Mouse (Mus musculus): ENCODE results near the gene Rprd1b. TPM values are rescaled to one million over a fixed set of nuclear protein-coding genes. Genes with fewer than 3 reads are reported as not detected.

Rprd1b gene
- polyA plus RNA-seq, 1 experiment: 11.4 TPM

DNA sequence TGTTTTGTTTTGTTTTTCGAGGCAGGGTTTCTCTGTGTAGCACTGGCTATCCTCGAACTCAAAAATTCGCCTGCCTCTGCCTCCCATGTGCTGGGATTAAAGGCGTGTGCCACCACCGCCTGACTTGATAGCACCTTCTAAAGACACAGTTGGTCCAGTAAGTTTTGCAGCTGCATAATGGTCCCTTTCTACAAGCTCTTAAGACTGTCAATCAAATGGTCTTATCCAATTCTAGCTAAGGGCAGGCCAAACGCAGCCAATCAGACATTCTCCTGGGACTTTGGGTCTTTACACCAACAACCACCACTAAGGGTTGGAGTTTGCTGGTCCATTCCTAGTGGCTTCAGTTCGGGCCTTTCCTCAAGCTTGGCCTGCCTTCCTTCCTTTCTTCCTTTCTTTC is 126.8 kb downstream of the Rprd1b start:
- no peaks in the 10 kb centered on the region for H3K36me3 ChIP-seq (ENCODE audit: control insufficient read depth, insufficient read depth)
- no peaks in the 10 kb centered on the region for H3K79me2 ChIP-seq (ENCODE audit: control insufficient read depth, insufficient read depth)
- H3K4me3 ChIP-seq (ENCODE audit: insufficient read depth, poor library complexity, severe bottlenecking): no peak overlapping the region
- no peaks in the 10 kb centered on the region for H3K79me3 ChIP-seq (ENCODE audit: low read depth)
- no peak overlapping the region for H3ac ChIP-seq (ENCODE audit: control insufficient read depth, insufficient read length, low read depth)
- H3K27me3 ChIP-seq (ENCODE audit: control insufficient read depth, insufficient read depth, insufficient read length): no peaks in the 10 kb centered on the region
- no peak for TF ChIP-seq USF1 (IDR thresholded peaks at IDR 0.05; ENCODE audit: low read depth)
- no peak for TF ChIP-seq CEBPB (IDR thresholded peaks at IDR 0.05; ENCODE audit: low read depth)
- no peak for TF ChIP-seq MYOD1 (IDR thresholded peaks at IDR 0.05; ENCODE audit: control insufficient read depth, insufficient read length, low read depth)
- TF ChIP-seq CTCF (IDR thresholded peaks at IDR 0.05; ENCODE audit: control insufficient read depth, insufficient read depth, insufficient read length): no peak

DNA sequence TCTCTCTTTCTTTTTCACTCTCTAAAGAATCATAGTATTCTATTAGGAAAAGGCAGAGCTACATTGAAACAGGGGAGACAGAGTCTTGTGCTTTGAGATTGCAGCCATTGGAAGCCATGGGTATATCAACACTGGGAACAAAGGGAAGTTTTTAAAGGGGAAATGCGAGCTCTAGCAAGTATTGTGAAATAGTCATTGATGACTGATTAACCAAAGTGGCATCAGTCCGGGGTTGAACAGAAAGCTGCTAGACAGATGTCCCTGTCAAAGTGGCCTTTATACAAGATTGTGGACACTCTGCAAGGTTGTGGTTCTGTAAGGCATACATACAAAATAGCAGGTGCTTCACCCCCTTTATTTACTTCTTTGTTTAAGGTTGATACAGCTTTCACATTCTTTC is 127.3 kb downstream of the Rprd1b start:
- TF ChIP-seq CEBPB (IDR thresholded peaks at IDR 0.05; ENCODE audit: low read depth) (peak; percentile 11), MYOD1 (IDR thresholded peaks at IDR 0.05; ENCODE audit: control insufficient read depth, insufficient read length, low read depth) (no peak), FOSL1 (IDR thresholded peaks at IDR 0.05; ENCODE audit: insufficient read depth, low read length, poor library complexity, severe bottlenecking) (no peak), MAX (IDR thresholded peaks at IDR 0.05) (no peak), CTCF (IDR thresholded peaks at IDR 0.05; ENCODE audit: control insufficient read depth, insufficient read depth, insufficient read length) (no peak)
- H3K36me3 ChIP-seq (ENCODE audit: control insufficient read depth, insufficient read depth): no peaks in the 10 kb centered on the region
- H3K79me3 ChIP-seq (ENCODE audit: low read depth): no peaks in the 10 kb centered on the region
- H3ac ChIP-seq (ENCODE audit: control insufficient read depth, insufficient read length, low read depth): no peak overlapping the region
- H3K79me2 ChIP-seq (ENCODE audit: control insufficient read depth, insufficient read depth): no peaks in the 10 kb centered on the region
- no peaks in the 10 kb centered on the region for H3K27me3 ChIP-seq (ENCODE audit: control insufficient read depth, insufficient read depth, insufficient read length)
- H3K4me3 ChIP-seq (ENCODE audit: insufficient read depth, poor library complexity, severe bottlenecking): no peak overlapping the region

DNA sequence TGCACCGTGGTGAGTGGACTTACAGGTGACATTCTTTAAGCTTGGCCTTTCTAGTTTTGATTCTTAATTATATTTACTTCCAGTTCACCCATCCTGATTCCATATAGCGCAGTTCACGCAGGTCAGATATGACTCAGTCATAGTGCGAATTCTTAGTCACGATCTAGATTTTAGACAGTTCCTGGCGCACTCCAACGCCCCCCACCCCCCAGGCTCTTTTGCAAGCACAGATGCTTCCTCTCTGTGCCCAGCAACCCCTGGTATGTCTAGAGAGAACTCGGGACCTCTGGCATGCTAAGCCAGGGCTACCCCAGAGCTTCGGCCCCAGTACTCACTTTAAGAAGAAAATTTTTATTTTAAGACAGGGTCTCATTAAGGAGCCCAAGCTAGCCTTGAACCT is 128.2 kb downstream of the Rprd1b start:
- no peak overlapping the region for H3K4me3 ChIP-seq (ENCODE audit: insufficient read depth, poor library complexity, severe bottlenecking)
- no peaks in the 10 kb centered on the region for H3K27me3 ChIP-seq (ENCODE audit: control insufficient read depth, insufficient read depth, insufficient read length)
- H3K79me3 ChIP-seq (ENCODE audit: low read depth): no peaks in the 10 kb centered on the region
- TF ChIP-seq MYOG (IDR thresholded peaks at IDR 0.05; ENCODE audit: control insufficient read depth, extremely low read depth, insufficient read length): no peak
- TF ChIP-seq CEBPB (IDR thresholded peaks at IDR 0.05; ENCODE audit: low read depth): no peak
- no peak for TF ChIP-seq MYOD1 (IDR thresholded peaks at IDR 0.05; ENCODE audit: control insufficient read depth, insufficient read length, low read depth)
- no peak for TF ChIP-seq MAX (IDR thresholded peaks at IDR 0.05)
- no peak for TF ChIP-seq CTCF (IDR thresholded peaks at IDR 0.05; ENCODE audit: control insufficient read depth, insufficient read depth, insufficient read length)
- TF ChIP-seq USF1 (IDR thresholded peaks at IDR 0.05; ENCODE audit: low read depth): no peak
- no peak for TF ChIP-seq FOSL1 (IDR thresholded peaks at IDR 0.05; ENCODE audit: insufficient read depth, low read length, poor library complexity, severe bottlenecking)
- no peaks in the 10 kb centered on the region for H3K79me2 ChIP-seq (ENCODE audit: control insufficient read depth, insufficient read depth)
- H3ac ChIP-seq (ENCODE audit: control insufficient read depth, insufficient read length, low read depth): no peak overlapping the region
- H3K36me3 ChIP-seq (ENCODE audit: control insufficient read depth, insufficient read depth): no peaks in the 10 kb centered on the region

DNA sequence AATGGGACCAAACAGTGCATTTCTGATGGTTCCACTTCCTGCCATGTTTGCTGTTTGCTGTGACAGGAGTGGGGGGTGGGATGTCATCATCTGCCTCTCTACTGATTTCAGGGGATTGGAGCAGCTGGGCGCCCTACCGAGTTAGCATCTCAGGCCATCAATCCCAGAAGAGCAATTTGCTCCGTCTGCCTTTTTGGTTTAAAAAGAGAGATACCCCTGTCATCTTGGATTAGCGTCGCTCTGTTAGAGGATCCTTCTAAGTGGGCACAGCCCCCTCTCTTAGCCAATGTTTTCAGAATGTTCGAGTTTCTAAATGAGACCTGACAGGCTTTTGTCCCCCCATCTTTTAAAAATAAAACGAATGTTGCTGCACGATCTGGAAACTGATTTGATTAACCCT is 129.4 kb downstream of the Rprd1b start:
- H3K79me3 ChIP-seq (ENCODE audit: low read depth): no peaks in the 10 kb centered on the region
- H3K4me3 ChIP-seq (ENCODE audit: insufficient read depth, poor library complexity, severe bottlenecking): no peak overlapping the region
- no peaks in the 10 kb centered on the region for H3K36me3 ChIP-seq (ENCODE audit: control insufficient read depth, insufficient read depth)
- no peak overlapping the region for H3ac ChIP-seq (ENCODE audit: control insufficient read depth, insufficient read length, low read depth)
- no peaks in the 10 kb centered on the region for H3K27me3 ChIP-seq (ENCODE audit: control insufficient read depth, insufficient read depth, insufficient read length)
- no peak for TF ChIP-seq MYOG (IDR thresholded peaks at IDR 0.05; ENCODE audit: control insufficient read depth, extremely low read depth, insufficient read length)
- no peak for TF ChIP-seq FOSL1 (IDR thresholded peaks at IDR 0.05; ENCODE audit: insufficient read depth, low read length, poor library complexity, severe bottlenecking)
- no peak for TF ChIP-seq USF1 (IDR thresholded peaks at IDR 0.05; ENCODE audit: low read depth)
- TF ChIP-seq CEBPB (IDR thresholded peaks at IDR 0.05; ENCODE audit: low read depth): no peak
- TF ChIP-seq CTCF (IDR thresholded peaks at IDR 0.05; ENCODE audit: control insufficient read depth, insufficient read depth, insufficient read length): no peak
- H3K79me2 ChIP-seq (ENCODE audit: control insufficient read depth, insufficient read depth): no peaks in the 10 kb centered on the region

DNA sequence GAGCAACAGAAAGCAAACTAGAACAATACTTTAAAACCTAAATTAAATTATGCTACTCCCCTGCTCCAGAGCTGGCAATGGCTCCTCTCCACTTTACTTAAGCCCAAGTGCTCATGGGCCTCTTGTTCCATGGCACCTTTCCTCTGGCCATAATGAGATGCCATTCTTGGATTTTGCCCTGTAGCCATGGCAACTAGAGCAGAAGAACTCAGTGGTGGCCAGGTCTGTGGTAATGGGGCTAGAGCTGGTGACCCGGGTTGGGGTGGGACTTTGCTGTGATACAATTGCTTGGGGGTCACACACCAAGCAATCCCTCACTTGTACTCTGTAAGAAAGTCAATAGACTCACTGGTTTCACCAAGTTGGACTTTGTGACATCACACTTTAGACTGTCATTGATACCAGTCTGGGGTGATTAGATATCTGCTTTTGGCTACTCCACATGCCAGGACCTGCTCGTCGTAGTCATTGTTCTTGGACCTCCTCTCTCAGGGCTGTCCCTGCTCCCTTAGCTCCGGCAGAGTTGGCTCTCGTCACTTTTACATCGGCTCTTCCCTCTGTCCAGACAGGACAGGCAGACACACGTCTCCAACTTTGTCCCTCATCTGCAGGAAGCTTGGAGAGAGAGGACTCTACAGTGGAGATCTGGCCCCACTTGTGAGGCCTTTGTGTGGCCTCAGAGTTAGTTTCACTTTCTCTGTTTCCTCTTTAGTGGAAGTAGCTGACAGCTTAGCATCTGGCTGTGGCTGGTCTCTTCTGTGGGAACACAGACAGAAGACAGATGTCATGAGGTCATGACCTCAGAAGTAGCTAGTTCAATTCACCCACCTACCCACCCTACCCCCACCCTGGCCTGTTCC is 131.3 kb downstream of the Rprd1b start:
- H3K79me2 ChIP-seq (ENCODE audit: control insufficient read depth, insufficient read depth): no peaks in the 10 kb centered on the region
- H3K36me3 ChIP-seq (ENCODE audit: control insufficient read depth, insufficient read depth): no peaks in the 10 kb centered on the region
- no peaks in the 10 kb centered on the region for H3K27me3 ChIP-seq (ENCODE audit: control insufficient read depth, insufficient read depth, insufficient read length)
- H3ac ChIP-seq (ENCODE audit: control insufficient read depth, insufficient read length, low read depth): no peak overlapping the region
- H3K79me3 ChIP-seq (ENCODE audit: low read depth): no peaks in the 10 kb centered on the region
- TF ChIP-seq FOSL1 (IDR thresholded peaks at IDR 0.05; ENCODE audit: insufficient read depth, low read length, poor library complexity, severe bottlenecking): no peak
- TF ChIP-seq USF1 (IDR thresholded peaks at IDR 0.05; ENCODE audit: low read depth): no peak
- no peak for TF ChIP-seq MYOG (IDR thresholded peaks at IDR 0.05; ENCODE audit: control insufficient read depth, extremely low read depth, insufficient read length)
- TF ChIP-seq MYOD1 (IDR thresholded peaks at IDR 0.05; ENCODE audit: control insufficient read depth, insufficient read length, low read depth): no peak
- no peak for TF ChIP-seq CEBPB (IDR thresholded peaks at IDR 0.05; ENCODE audit: low read depth)
- TF ChIP-seq CTCF (IDR thresholded peaks at IDR 0.05; ENCODE audit: control insufficient read depth, insufficient read depth, insufficient read length): no peak
- TF ChIP-seq MAX (IDR thresholded peaks at IDR 0.05): no peak
- no peak overlapping the region for H3K4me3 ChIP-seq (ENCODE audit: insufficient read depth, poor library complexity, severe bottlenecking)

- H3ac ChIP-seq (ENCODE audit: control insufficient read depth, insufficient read length, low read depth): no peak overlapping the region
- H3K27me3 ChIP-seq (ENCODE audit: control insufficient read depth, insufficient read depth, insufficient read length): no peaks in the 10 kb centered on the region
- no peaks in the 10 kb centered on the region for H3K79me3 ChIP-seq (ENCODE audit: low read depth)
- no peaks in the 10 kb centered on the region for H3K79me2 ChIP-seq (ENCODE audit: control insufficient read depth, insufficient read depth)
- TF ChIP-seq MYOG (IDR thresholded peaks at IDR 0.05; ENCODE audit: control insufficient read depth, extremely low read depth, insufficient read length) (no peak), USF1 (IDR thresholded peaks at IDR 0.05; ENCODE audit: low read depth) (no peak), MAX (IDR thresholded peaks at IDR 0.05) (no peak), FOSL1 (IDR thresholded peaks at IDR 0.05; ENCODE audit: insufficient read depth, low read length, poor library complexity, severe bottlenecking) (no peak), CEBPB (IDR thresholded peaks at IDR 0.05; ENCODE audit: low read depth) (no peak), CTCF (IDR thresholded peaks at IDR 0.05; ENCODE audit: control insufficient read depth, insufficient read depth, insufficient read length) (no peak), MYOD1 (IDR thresholded peaks at IDR 0.05; ENCODE audit: control insufficient read depth, insufficient read length, low read depth) (no peak)
- no peak overlapping the region for H3K4me3 ChIP-seq (ENCODE audit: insufficient read depth, poor library complexity, severe bottlenecking)
- no peaks in the 10 kb centered on the region for H3K36me3 ChIP-seq (ENCODE audit: control insufficient read depth, insufficient read depth)
Observed at GRCm38 (mm10) chr2:158161761-158162160, 133.5 kb downstream of the Rprd1b start.

Data from C2C12 (cell line).